Mouse (Mus musculus) kidney, postnatal 0 days (tissue): Measurements from ENCODE around the gene Atoh8. TPM values are rescaled to one million over a fixed set of nuclear protein-coding genes. Genes with fewer than 3 reads are reported as not detected.

ENCODE experiments used
- ATAC-seq: fragments of 200-750 bp; cut with Nextera tagmentation; replicated peaks from 2 replicates; pipeline ENCODE4 v1.8.0; 2017; ENCODE audit warnings: low read depth, moderate number of reproducible peaks, moderate TSS enrichment, moderate library complexity; ENCODE audit not compliant: low FRiP score
- DNase-seq: peaks from one replicate; pipeline ENCODE4 v3.0.0-alpha.2; 2016; ENCODE audit warnings: low spot score
- H3K27ac ChIP-seq: fragments of 300-500 bp; sonication (generic); 2 replicates; pipeline ENCODE4 v1.5.1; 2014; ENCODE audit warnings: mild to moderate bottlenecking
- H3K27me3 ChIP-seq: fragments of 300-500 bp; sonication (generic); 2 replicates; pipeline ENCODE4 v1.6.1; 2014; ENCODE audit warnings: low read length, mixed read lengths; ENCODE audit not compliant: insufficient read depth
- H3K36me3 ChIP-seq: fragments of 300-500 bp; sonication (generic); 2 replicates; pipeline ENCODE4 v1.6.1; 2014; ENCODE audit warnings: low read length, mixed read lengths; ENCODE audit not compliant: insufficient read depth
- H3K4me1 ChIP-seq: fragments of 300-500 bp; sonication (generic); replicated peaks from 2 replicates; pipeline ENCODE4 v1.6.1; 2014; ENCODE audit warnings: antibody characterized with exemption, low read length, mixed read lengths; ENCODE audit not compliant: insufficient read depth
- H3K4me2 ChIP-seq: fragments of 300-500 bp; sonication (generic); 2 replicates; pipeline ENCODE4 v1.6.1; 2014; ENCODE audit warnings: mild to moderate bottlenecking, low read length, moderate library complexity, mixed read lengths
- H3K4me3 ChIP-seq: fragments of 300-500 bp; sonication (generic); replicated peaks from 2 replicates; pipeline ENCODE4 v1.5.1; 2014; ENCODE audit warnings: low read depth, low read length
- H3K9ac ChIP-seq: fragments of 300-500 bp; sonication (generic); 2 replicates; pipeline ENCODE4 v1.6.1; 2014; ENCODE audit warnings: low read depth, low read length
- H3K9me3 ChIP-seq: fragments of 300-500 bp; sonication (generic); replicated peaks from 2 replicates; pipeline ENCODE4 v1.6.1; 2016; ENCODE audit warnings: low read length, inconsistent platforms, mixed read lengths
- CTCF ChIP-seq: IDR thresholded peaks from 2 replicates; pipeline ENCODE4 v1.5.1; 2016; ENCODE audit warnings: antibody characterized with exemption, low read depth, mild to moderate bottlenecking, moderate library complexity
- WGBS: fragments of 180-500 bp; shearing (Covaris S2); extraction: QIAGEN DNeasy Blood & Tissue Kit; methylation state at CpG from one replicate; pipeline ENCODE4 v1.1.7; 2014; 5-methylcytosine and 5-hydroxymethylcytosine counted together
- polyA plus RNA-seq: library from polyadenylated mRNA; unstranded; fragments of >200 nt; fragmentation: Nextera tagmentation; extraction: Ambion mirVana; gene quantifications from 2 replicates; pipeline ENCODE4 v1.2.1, GENCODE M21; 2015

Gene Atoh8
- polyA plus RNA-seq, 1 experiment from 2014 or later, result 20.8 TPM

GRCm38 (mm10) chr6:72270258-72270657, 34.9 kb upstream of the Atoh8 start:
- no peak for TF ChIP-seq CTCF
- Histone ChIP-seq H3K4me3 (no peak overlapping the region), H3K9me3 (no peaks in the 10 kb centered on the region), H3K27me3 (no peaks in the 10 kb centered on the region), H3K4me1 (no peaks in the 10 kb centered on the region), H3K36me3 (no peaks in the 10 kb centered on the region), H3K9ac (no peak overlapping the region), H3K27ac (no peak overlapping the region), H3K4me2 (no peak overlapping the region)
- ATAC-seq, result no peak
- 73% methylated on average over 5 of the region's 5 CpGs for WGBS
- no peak for DNase-seq

GRCm38 (mm10) chr6:72268149-72268847, 32.9 kb upstream of the Atoh8 start:
- DNase-seq (no peak), ATAC-seq (no peak)
- WGBS, result 62% methylated on average over 9 of the region's 9 CpGs
- Histone ChIP-seq H3K4me3 (no peak overlapping the region), H3K9ac (no peak overlapping the region), H3K27ac (no peak overlapping the region), H3K27me3 (no peaks in the 10 kb centered on the region), H3K4me1 (no peaks in the 10 kb centered on the region), H3K9me3 (no peaks in the 10 kb centered on the region), H3K36me3 (no peaks in the 10 kb centered on the region), H3K4me2 (no peak overlapping the region)
- TF ChIP-seq CTCF, result no peak

GRCm38 (mm10) chr6:72265664-72266063, 30.3 kb upstream of the Atoh8 start:
- Histone ChIP-seq H3K4me2 (no peak overlapping the region), H3K4me1 (no peaks in the 10 kb centered on the region), H3K27me3 (no peaks in the 10 kb centered on the region), H3K9ac (no peak overlapping the region), H3K27ac (no peak overlapping the region), H3K9me3 (no peaks in the 10 kb centered on the region), H3K4me3 (no peak overlapping the region), H3K36me3 (no peaks in the 10 kb centered on the region)
- no peak for ATAC-seq
- TF ChIP-seq CTCF, result no peak
- DNase-seq, result no peak
- 79% methylated on average over 6 of the region's 6 CpGs for WGBS

DNA sequence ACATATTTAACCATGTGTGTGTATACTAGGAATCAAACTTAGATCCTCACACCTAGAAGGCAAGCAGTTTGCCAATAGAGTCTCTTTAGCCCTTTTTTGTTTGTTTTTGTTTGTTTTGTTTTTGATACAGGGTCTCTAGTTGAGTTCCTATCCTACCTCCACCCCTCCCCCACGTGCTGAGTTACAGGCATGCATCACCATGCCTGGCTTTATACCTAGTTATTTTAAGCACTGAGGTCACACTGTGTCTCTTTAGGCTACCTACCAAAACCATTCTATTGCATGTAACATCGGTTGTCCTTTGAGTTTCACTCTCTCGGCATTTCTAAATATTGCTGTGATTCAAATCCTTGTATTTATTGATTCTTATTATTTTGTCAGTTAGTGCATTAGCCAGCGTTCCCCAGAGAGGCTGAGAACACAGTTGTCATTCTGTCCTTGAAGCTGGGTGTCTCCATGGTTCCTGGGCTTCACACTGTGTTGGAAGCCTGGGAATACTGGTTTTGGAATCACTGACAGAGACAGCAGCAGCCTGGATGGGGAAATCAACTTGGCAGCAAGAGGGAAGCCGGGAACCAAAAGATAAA, 28.4 kb upstream of the Atoh8 start:
- WGBS, result 69% methylated on average over 5 of the region's 5 CpGs
- DNase-seq, result no peak
- no peak overlapping the region for H3K4me2 ChIP-seq

GRCm38 (mm10) chr6:72261683-72262320, 26.4 kb upstream of the Atoh8 start:
- TF ChIP-seq CTCF, result no peak
- no peak overlapping the region for H3K27ac ChIP-seq
- ATAC-seq (no peak), DNase-seq (no peak)
- H3K36me3 ChIP-seq, result no peaks in the 10 kb centered on the region
- H3K4me2 ChIP-seq, result no peak overlapping the region
- H3K4me3 ChIP-seq, result no peak overlapping the region
- no peaks in the 10 kb centered on the region for H3K27me3 ChIP-seq
- H3K4me1 ChIP-seq, result no peaks in the 10 kb centered on the region
- H3K9ac ChIP-seq, result no peak overlapping the region
- WGBS, result 81% methylated on average over 12 of the region's 12 CpGs
- H3K9me3 ChIP-seq, result no peaks in the 10 kb centered on the region

More for the DNA sequence above, 28.4 kb upstream of the Atoh8 start:
- H3K27me3 ChIP-seq, result no peaks in the 10 kb centered on the region
- no peak overlapping the region for H3K27ac ChIP-seq
- no peaks in the 10 kb centered on the region for H3K4me1 ChIP-seq
- H3K36me3 ChIP-seq, result no peaks in the 10 kb centered on the region
- no peak for TF ChIP-seq CTCF
- H3K9ac ChIP-seq, result no peak overlapping the region
- H3K9me3 ChIP-seq, result no peaks in the 10 kb centered on the region
- H3K4me3 ChIP-seq, result no peak overlapping the region
- ATAC-seq, result no peak

GRCm38 (mm10) chr6:72260981-72261682, 25.8 kb upstream of the Atoh8 start:
- Histone ChIP-seq H3K4me1 (no peaks in the 10 kb centered on the region), H3K27ac (no peak overlapping the region), H3K27me3 (no peaks in the 10 kb centered on the region), H3K36me3 (no peaks in the 10 kb centered on the region), H3K4me2 (no peak overlapping the region), H3K4me3 (no peak overlapping the region), H3K9ac (no peak overlapping the region), H3K9me3 (no peaks in the 10 kb centered on the region)
- 29% methylated on average over 19 of the region's 19 CpGs for whole genome bisulfite sequencing
- peak; percentile 98 for TF ChIP-seq CTCF
- ATAC-seq (peak; percentile 82), DNase-seq (peak; percentile 95)
